Mouse (Mus musculus) heart, embryonic 11.5 days (tissue): ENCODE measurements at regions not wholly inside any gene's neighbourhood (a gene's known extent, or its start where the extent isn't known, plus 50 kb on each side); places are given as distances from the start of the nearest gene placed in this dataset. TPM values are rescaled to one million over a fixed set of nuclear protein-coding genes. Genes with fewer than 3 reads are reported as not detected.
A peak's percentile ranks its signal among the peaks of the same experiment; 100 is the strongest.

Experiments used
- ATAC-seq: fragments of 200-750 bp; cut with Nextera tagmentation; replicated peaks from 2 replicates; pipeline ENCODE4 v1.8.0; 2017; ENCODE audit warnings: moderate library complexity; ENCODE audit not compliant: insufficient number of reproducible peaks, low FRiP score, low TSS enrichment
- H3K27ac ChIP-seq: fragments of 300-500 bp; sonication (generic); 2 replicates; pipeline ENCODE4 v1.5.1; 2014; ENCODE audit warnings: mild to moderate bottlenecking, low read depth, low read length
- H3K27me3 ChIP-seq: fragments of 300-500 bp; sonication (generic); 2 replicates; pipeline ENCODE4 v1.6.1; 2014; ENCODE audit warnings: mild to moderate bottlenecking, low read length, mixed read lengths; ENCODE audit not compliant: control insufficient read depth, insufficient read depth
- H3K36me3 ChIP-seq: fragments of 300-500 bp; sonication (generic); 2 replicates; pipeline ENCODE4 v1.6.1; 2014; ENCODE audit warnings: mild to moderate bottlenecking, low read length, moderate library complexity, mixed read lengths; ENCODE audit not compliant: control insufficient read depth, insufficient read depth
- H3K4me1 ChIP-seq: fragments of 300-500 bp; sonication (generic); 2 replicates; pipeline ENCODE4 v1.6.1; 2014; ENCODE audit warnings: low read length; ENCODE audit not compliant: control insufficient read depth, insufficient read depth
- H3K4me2 ChIP-seq: fragments of 300-500 bp; sonication (generic); 2 replicates; pipeline ENCODE4 v1.6.1; 2014; ENCODE audit warnings: mild to moderate bottlenecking, moderate library complexity
- H3K4me3 ChIP-seq: fragments of 300-500 bp; sonication (generic); 2 replicates; pipeline ENCODE4 v1.5.1; 2014; ENCODE audit warnings: low read depth, low read length
- H3K9ac ChIP-seq: fragments of 300-500 bp; sonication (generic); 2 replicates; pipeline ENCODE4 v1.6.1; 2014; ENCODE audit warnings: mild to moderate bottlenecking, low read depth, low read length, moderate library complexity
- H3K9me3 ChIP-seq: fragments of 300-500 bp; sonication (generic); replicated peaks from 2 replicates; pipeline ENCODE4 v1.6.1; 2016; ENCODE audit warnings: low read length; ENCODE audit not compliant: control insufficient read depth
- WGBS: fragments of 180-500 bp; shearing (Covaris S2); extraction: QIAGEN DNeasy Blood & Tissue Kit; methylation state at CpG from one replicate; pipeline ENCODE4 v1.1.7; 2014; ENCODE audit not compliant: insufficient replicate concordance; 5-methylcytosine and 5-hydroxymethylcytosine counted together
- microRNA counts: library from miRNA; unstranded; fragments of <30 nt; microRNA quantifications from one replicate; lab custom pipeline; 2015
- microRNA-seq: library from miRNA; unstranded; fragments of <30 nt; microRNA quantifications from one replicate; pipeline ENCODE4, GENCODE M21; 2016; ENCODE audit warnings: borderline number of aligned reads

- Histone ChIP-seq H3K9me3 (no peaks in the 10 kb centered on the region), H3K4me3 (no peak overlapping the region), H3K27me3 (0 out of 2 replicates have a peak, but pooled peaks cover 3% of the 10 kb centered on the region), H3K9ac (no peak overlapping the region), H3K36me3 (no peaks in the 10 kb centered on the region), H3K27ac (peak overlapping the region; percentile 66), H3K4me1 (peaks cover 13% of the 10 kb centered on the region), H3K4me2 (no peak overlapping the region)
- ATAC-seq, result peak; percentile 4; the same call in 1 of the 2 replicates
- WGBS, result 57% methylated on average over 4 of the region's 4 CpGs
Measured at GRCm38 (mm10) chrX:103556046-103556445, 74.3 kb upstream of the Zcchc13 start.

- 47% methylated on average over 7 of the region's 7 CpGs for WGBS
- peak overlapping the region; percentile 66; the same call in 1 of the 2 replicates for H3K27ac ChIP-seq
Measured at GRCm38 (mm10) chrX:103556681-103557490, 73.5 kb upstream of the Zcchc13 start.

GRCm38 (mm10) chrX:103557496-103557895 is 72.9 kb upstream of the Zcchc13 start:
- Histone ChIP-seq H3K4me1 (peaks cover 7% of the 10 kb centered on the region), H3K4me3 (no peak overlapping the region), H3K27me3 (0 out of 2 replicates have a peak, but pooled peaks cover 3% of the 10 kb centered on the region), H3K9me3 (no peaks in the 10 kb centered on the region), H3K36me3 (no peaks in the 10 kb centered on the region), H3K27ac (0 out of 2 replicates have a peak overlapping the region, but pooled peaks have one; percentile 22), H3K9ac (no peak overlapping the region), H3K4me2 (no peak overlapping the region)
- 76% methylated on average over 4 of the region's 4 CpGs for WGBS
- no peak for ATAC-seq

More at GRCm38 (mm10) chrX:103556681-103557490, 73.5 kb upstream of the Zcchc13 start:
- Histone ChIP-seq H3K4me3 (no peak overlapping the region), H3K9me3 (no peaks in the 10 kb centered on the region), H3K36me3 (no peaks in the 10 kb centered on the region), H3K9ac (no peak overlapping the region), H3K4me2 (no peak overlapping the region), H3K4me1 (peaks cover 7% of the 10 kb centered on the region), H3K27me3 (0 out of 2 replicates have a peak, but pooled peaks cover 3% of the 10 kb centered on the region)
- no peak for ATAC-seq

- Histone ChIP-seq H3K4me3 (no peak overlapping the region), H3K36me3 (no peaks in the 10 kb centered on the region), H3K27ac (0 out of 2 replicates have a peak overlapping the region, but pooled peaks have one; percentile 15), H3K4me1 (no peaks in the 10 kb centered on the region), H3K9ac (no peak overlapping the region), H3K27me3 (no peaks in the 10 kb centered on the region), H3K4me2 (no peak overlapping the region), H3K9me3 (no peaks in the 10 kb centered on the region)
- ATAC-seq, result peak; percentile 89
- 48% methylated on average over 8 of the region's 8 CpGs for WGBS
Measured at GRCm38 (mm10) chrX:103563531-103564246, 66.7 kb upstream of the Zcchc13 start.

GRCm38 (mm10) chrX:103573344-103573743 is 57.0 kb upstream of the Zcchc13 start:
- Histone ChIP-seq H3K27me3 (no peaks in the 10 kb centered on the region), H3K4me3 (no peak overlapping the region), H3K4me2 (no peak overlapping the region), H3K9ac (no peak overlapping the region), H3K4me1 (no peaks in the 10 kb centered on the region), H3K9me3 (no peaks in the 10 kb centered on the region), H3K36me3 (no peaks in the 10 kb centered on the region), H3K27ac (no peak overlapping the region)
- no peak for ATAC-seq
- 88% methylated on average over 4 of the region's 4 CpGs for WGBS

- 56% methylated on average over 5 of the region's 5 CpGs for WGBS
- no peak overlapping the region for H3K9ac ChIP-seq
- no peak overlapping the region for H3K27ac ChIP-seq
- H3K4me3 ChIP-seq, result no peak overlapping the region
- no peak for ATAC-seq
- H3K4me2 ChIP-seq, result no peak overlapping the region
- H3K4me1 ChIP-seq, result peaks cover 7% of the 10 kb centered on the region; the same call in 1 of the 2 replicates
- no peaks in the 10 kb centered on the region for H3K36me3 ChIP-seq
- no peaks in the 10 kb centered on the region for H3K27me3 ChIP-seq
- H3K9me3 ChIP-seq, result no peaks in the 10 kb centered on the region
Measured at GRCm38 (mm10) chrX:103579484-103579883, 50.9 kb upstream of the Zcchc13 start.

MicroRNA genes in the stretch of these regions (microRNA counts, 519-probe panel; counts per million panel counts)
- microRNA mmu-miR-374 (lab: Ali Mortazavi, UCI) (5,370 counts per million, percentile 60 among the panel's probes with 10 or more counts), microRNA mmu-miR-421 (lab: Ali Mortazavi, UCI) (4,661 counts per million, percentile 41 among the panel's probes with 10 or more counts)

Small RNA genes in the stretch of these regions (microRNA-seq; reads per million reads assigned to microRNA genes)
- not detected for gene Mir374b
- gene Mir374c, result not detected
- 592 reads per million, percentile 81 among the genes with 10 or more reads in this experiment for gene Mir421
